Mouse (Mus musculus): ENCODE measurements around the gene Med16.

DNA sequence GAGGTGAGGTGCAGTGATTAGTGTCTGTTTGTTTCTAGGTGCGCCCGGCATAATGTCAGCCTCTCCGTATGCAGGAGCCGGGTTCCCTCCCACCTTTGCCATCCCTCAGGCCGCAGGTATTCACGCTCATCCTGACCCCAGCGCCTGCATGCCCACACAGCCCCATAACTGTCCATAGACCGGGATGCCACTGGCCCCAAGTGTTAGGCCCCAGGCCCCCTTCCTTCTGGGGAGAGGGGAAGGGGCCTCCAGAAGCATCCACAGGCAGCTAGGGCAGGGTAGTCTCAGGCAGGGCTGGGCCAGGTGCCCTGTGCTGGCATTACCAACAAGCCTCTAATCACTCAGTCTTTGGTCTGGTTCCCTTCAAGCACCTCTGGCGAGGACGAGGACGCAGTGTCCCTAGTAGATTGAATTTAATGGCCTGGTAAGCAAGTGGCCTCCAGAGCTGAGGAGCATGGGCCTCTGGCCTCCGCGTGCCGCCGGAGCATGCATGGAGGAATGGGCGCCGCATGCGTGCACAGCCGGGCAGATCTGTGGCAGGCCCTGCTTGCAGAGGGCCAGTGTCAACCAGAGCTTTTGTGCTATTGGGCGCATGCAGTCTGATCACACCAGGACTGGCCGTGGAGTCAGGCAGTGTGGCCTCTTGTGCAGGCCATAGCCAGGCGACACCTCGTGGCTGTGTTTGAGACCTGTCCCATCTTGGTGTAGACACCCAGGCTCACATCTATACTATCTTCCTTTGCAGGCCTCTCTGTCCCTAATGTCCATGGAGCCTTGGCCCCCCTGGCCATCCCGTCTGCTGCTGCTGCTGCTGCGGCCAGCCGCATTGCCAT lies 48.4 kb downstream of the Med16 start:
- no peak for TF ChIP-seq CTCF (IDR thresholded peaks at IDR 0.05; ENCODE audit: borderline replicate concordance, control insufficient read depth, extremely low read depth, insufficient read depth, low read length, poor library complexity)
- no peak for TF ChIP-seq POLR2A (IDR thresholded peaks at IDR 0.05; ENCODE audit: control insufficient read depth, extremely low read depth, insufficient read depth, low read length, poor library complexity)

Measured in thymus, adult 2 months (tissue).